Mouse (Mus musculus) thymus, adult 2 months (tissue): Measurements from ENCODE around the gene Slc9a4. TPM values are rescaled to one million over a fixed set of nuclear protein-coding genes. Genes with fewer than 3 reads are reported as not detected.

Experiments used
- DNase-seq: peaks from one replicate; pipeline ENCODE4 v3.0.0; 2021
- H3K27ac ChIP-seq: fragments of 200-500 bp; 2 replicates; pipeline ENCODE4 v1.5.1; 2012; ENCODE audit warnings: low read length, control low read depth; ENCODE audit not compliant: control insufficient read depth, insufficient read depth
- H3K27me3 ChIP-seq: fragments of 200-500 bp; 2 replicates; pipeline ENCODE4 v1.6.1; 2012; ENCODE audit warnings: mild to moderate bottlenecking, low read length, moderate library complexity, mixed read lengths; ENCODE audit not compliant: control insufficient read depth, insufficient read depth
- H3K36me3 ChIP-seq: fragments of 200-500 bp; 2 replicates; pipeline ENCODE4 v1.6.1; 2012; ENCODE audit warnings: mild to moderate bottlenecking, low read length, moderate library complexity; ENCODE audit not compliant: control insufficient read depth, insufficient read depth
- H3K4me1 ChIP-seq: fragments of 200-500 bp; replicated peaks from 2 replicates; pipeline ENCODE4 v1.6.1; 2012; ENCODE audit warnings: low read length; ENCODE audit not compliant: control insufficient read depth, insufficient read depth
- H3K4me3 ChIP-seq: fragments of 200-500 bp; 2 replicates; pipeline ENCODE4 v1.5.1; 2012; ENCODE audit warnings: mild to moderate bottlenecking, low read length, control low read depth, moderate library complexity; ENCODE audit not compliant: control insufficient read depth, insufficient read depth
- CTCF ChIP-seq: fragments of 200-500 bp; IDR thresholded peaks from 2 replicates; pipeline ENCODE4 v1.5.1; 2012; ENCODE audit warnings: mild to moderate bottlenecking, control low read depth, low read length, moderate library complexity, borderline replicate concordance; ENCODE audit not compliant: control insufficient read depth, poor library complexity, insufficient read depth; ENCODE audit errors: extremely low read depth
- POLR2A ChIP-seq: fragments of 200-500 bp; IDR thresholded peaks from 2 replicates; pipeline ENCODE4 v1.6.1; 2012; ENCODE audit warnings: mild to moderate bottlenecking, low read length, control low read depth, moderate library complexity; ENCODE audit not compliant: control insufficient read depth, poor library complexity, insufficient read depth; ENCODE audit errors: extremely low read depth
- WGBS: fragments of 180-500 bp; shearing (Covaris S2); methylation state at CpG from one replicate; pipeline ENCODE4 v1.1.7; 2018; 5-methylcytosine and 5-hydroxymethylcytosine counted together
- polyA plus RNA-seq: library from polyadenylated mRNA; depleted of rRNA; stranded (reverse); fragments of >200 nt; gene quantifications from 2 replicates; pipeline ENCODE4 v1.2.3, GENCODE M21; 2012

The Slc9a4 gene
- polyA plus RNA-seq, 1 experiment: 0.80 TPM

- TF ChIP-seq CTCF: no peak
- TF ChIP-seq POLR2A: no peak
- H3K4me3 ChIP-seq: no peak overlapping the region
- DNase-seq: no peak
- H3K36me3 ChIP-seq: no peaks in the 10 kb centered on the region
- H3K4me1 ChIP-seq: no peaks in the 10 kb centered on the region
- H3K27me3 ChIP-seq: no peaks in the 10 kb centered on the region
- 82% methylated on average over 4 of the region's 4 CpGs for WGBS
- no peak overlapping the region for H3K27ac ChIP-seq
These were observed 54.7 kb downstream of the Slc9a4 start for GRCm38 (mm10) chr1:40634608-40635007.

- Histone ChIP-seq H3K4me3 (no peak overlapping the region), H3K36me3 (no peaks in the 10 kb centered on the region), H3K4me1 (no peaks in the 10 kb centered on the region), H3K27ac (no peak overlapping the region), H3K27me3 (no peaks in the 10 kb centered on the region)
- 81% methylated on average over 2 of the region's 2 CpGs for WGBS
- TF ChIP-seq POLR2A: no peak
- TF ChIP-seq CTCF: no peak
- no peak for DNase-seq
These were observed 68.4 kb downstream of the Slc9a4 start for GRCm38 (mm10) chr1:40648234-40648633.

- DNase-seq: no peak
- WGBS: 64% methylated on average over 6 of the region's 6 CpGs
- no peak overlapping the region for H3K27ac ChIP-seq
- no peak overlapping the region for H3K4me3 ChIP-seq
- no peaks in the 10 kb centered on the region for H3K4me1 ChIP-seq
- no peaks in the 10 kb centered on the region for H3K36me3 ChIP-seq
- TF ChIP-seq CTCF (no peak), POLR2A (no peak)
- no peaks in the 10 kb centered on the region for H3K27me3 ChIP-seq
These were observed 71.1 kb downstream of the Slc9a4 start for GRCm38 (mm10) chr1:40650803-40651497.

- H3K27ac ChIP-seq: no peak overlapping the region
- no peak for DNase-seq
- no peaks in the 10 kb centered on the region for H3K27me3 ChIP-seq
- no peaks in the 10 kb centered on the region for H3K36me3 ChIP-seq
- TF ChIP-seq POLR2A (no peak), CTCF (no peak)
- WGBS: 87% methylated on average over 4 of the region's 4 CpGs
- H3K4me1 ChIP-seq: no peaks in the 10 kb centered on the region
- H3K4me3 ChIP-seq: no peak overlapping the region
These were observed 77.2 kb downstream of the Slc9a4 start for GRCm38 (mm10) chr1:40657035-40657434.

GRCm38 (mm10) chr1:40657978-40658496, 78.2 kb downstream of the Slc9a4 start:
- no peaks in the 10 kb centered on the region for H3K4me1 ChIP-seq
- no peak overlapping the region for H3K27ac ChIP-seq
- WGBS: 70% methylated on average over 8 of the region's 8 CpGs
- TF ChIP-seq POLR2A: no peak
- no peak for TF ChIP-seq CTCF
- H3K4me3 ChIP-seq: no peak overlapping the region
- peak; percentile 63 for DNase-seq
- H3K27me3 ChIP-seq: no peaks in the 10 kb centered on the region
- H3K36me3 ChIP-seq: no peaks in the 10 kb centered on the region

GRCm38 (mm10) chr1:40659017-40659416, 79.1 kb downstream of the Slc9a4 start:
- Histone ChIP-seq H3K27me3 (no peaks in the 10 kb centered on the region), H3K27ac (no peak overlapping the region; the same call in 1 of the 2 replicates), H3K4me1 (no peaks in the 10 kb centered on the region), H3K36me3 (no peaks in the 10 kb centered on the region), H3K4me3 (no peak overlapping the region)
- TF ChIP-seq POLR2A (no peak), CTCF (no peak)
- WGBS: 72% methylated on average over 12 of the region's 12 CpGs
- DNase-seq: no peak
